22 mouse cellular contexts compared by ENCODE assay signal in genomic region chr16:96443468-96443867, GRCm38 (mm10). TPM values are rescaled to one million over a fixed set of nuclear protein-coding genes. Genes with fewer than 3 reads are reported as not detected.
A peak's percentile ranks its signal among the peaks of the same experiment; 100 is the strongest.
DNase-seq lines count a peak whose midpoint lies in the region; ATAC-seq and TF ChIP-seq lines count a peak whose summit lies in the region.
"Had no signal": no experiment of that assay in that cellular context is flagged by ENCODE, and none has a peak within 500 bp of the region (broad histone marks: within the 10 kb centered on the region; RNA-seq: fewer than 3 reads in every experiment).

Gene Itgb2l, minus strand, starts transcription at chr16:96443619.

- no peak for TF ChIP-seq EP300 in liver, postnatal 0 days (IDR thresholded peaks at IDR 0.05; ENCODE audit: low read depth)

- peak within 1 kb of the TSS; percentile 34 for H3K27ac ChIP-seq in liver, postnatal 0 days (ENCODE audit: low read depth)
- H3K27ac ChIP-seq in liver, embryonic 12.5 days, result no peak within 1 kb of the TSS
- peak within 1 kb of the TSS; percentile 73 for H3K27ac ChIP-seq in bone marrow, adult 2 months (ENCODE audit: control insufficient read depth, insufficient read depth, low read depth, low read length, poor library complexity)
- H3K27ac ChIP-seq in thymus, adult 2 months (ENCODE audit: control insufficient read depth, insufficient read depth, low read length), result no peak within 1 kb of the TSS
- H3K27ac ChIP-seq: embryonic facial prominence, embryonic 15.5 days; forebrain, embryonic 12.5 days; heart, embryonic 13.5 days; hindbrain, embryonic 10.5 days; hindbrain, embryonic 15.5 days had no signal

- DNase-seq in liver, postnatal 0 days, result no peak
- no peak for DNase-seq in heart, adult 9 months (ENCODE audit: low spot score in 2 of 2)
- DNase-seq in heart, postnatal 25 days (ENCODE audit: low spot score), result no peak
- DNase-seq in thymus, adult 2 months, result no peak
- DNase-seq: adrenal gland, postnatal 10 days; cerebellum, adult 11-12 months; cerebellum, adult 9-10 months; cerebellum, postnatal 36 days; gastrocnemius, postnatal 14 days had no signal

- WGBS in liver, postnatal 0 days (ENCODE audit: insufficient replicate concordance), result 45% methylated on average over 2 of the region's 2 CpGs
- 43% methylated on average over 2 of the region's 2 CpGs for WGBS in liver, embryonic 12.5 days (ENCODE audit: insufficient replicate concordance)
- 7% methylated on average over 2 of the region's 2 CpGs for WGBS in bone marrow, adult 2 months
- 30% methylated on average over 2 of the region's 2 CpGs for WGBS in thymus, adult 2 months

- H3K27me3 ChIP-seq in liver, postnatal 0 days (ENCODE audit: insufficient read depth, low read length), result no peaks in the 10 kb centered on the region
- no peaks in the 10 kb centered on the region for H3K27me3 ChIP-seq in liver, embryonic 12.5 days (replicated peaks)
- no peaks in the 10 kb centered on the region for H3K27me3 ChIP-seq in thymus, adult 2 months (ENCODE audit: control insufficient read depth, insufficient read depth, low read length)
- H3K27me3 ChIP-seq: embryonic facial prominence, embryonic 15.5 days; forebrain, embryonic 12.5 days; heart, embryonic 13.5 days; hindbrain, embryonic 15.5 days had no signal

- H3K4me1 ChIP-seq in liver, postnatal 0 days (ENCODE audit: insufficient read depth), result no peaks in the 10 kb centered on the region
- H3K4me1 ChIP-seq in liver, embryonic 12.5 days, result no peaks in the 10 kb centered on the region
- peaks cover 1% of the 10 kb centered on the region; the same call in 1 of the 2 replicates for H3K4me1 ChIP-seq in bone marrow, adult 2 months (ENCODE audit: control insufficient read depth, insufficient read depth, low read length)
- H3K4me1 ChIP-seq in thymus, adult 2 months (replicated peaks; ENCODE audit: control insufficient read depth, insufficient read depth, low read length), result no peaks in the 10 kb centered on the region
- H3K4me1 ChIP-seq: embryonic facial prominence, embryonic 15.5 days; forebrain, embryonic 12.5 days; heart, embryonic 13.5 days; hindbrain, embryonic 15.5 days had no signal

- no peak for ATAC-seq in liver, postnatal 0 days
- ATAC-seq in liver, embryonic 12.5 days, result no peak
- 0 out of 2 replicates have a peak, but pooled peaks have one; percentile 16 for ATAC-seq in granulocyte monocyte progenitor cell, adult 5-6 weeks (replicated peaks; ENCODE audit: poor library complexity, severe bottlenecking)
- ATAC-seq in megakaryocyte-erythroid progenitor cell, adult 5-6 weeks (replicated peaks; ENCODE audit: low FRiP score, low TSS enrichment, poor library complexity, severe bottlenecking), result 0 out of 2 replicates have a peak, but pooled peaks have one; percentile 23
- ATAC-seq: forebrain, embryonic 16.5 days had no signal

- TF ChIP-seq POLR2A in bone marrow, adult 2 months (IDR thresholded peaks at IDR 0.05; ENCODE audit: borderline replicate concordance, control insufficient read depth, low read depth, low read length), result no peak
- no peak for TF ChIP-seq POLR2A in thymus, adult 2 months (IDR thresholded peaks at IDR 0.05; ENCODE audit: control insufficient read depth, extremely low read depth, insufficient read depth, low read length, poor library complexity)

- H3K4me2 ChIP-seq in liver, postnatal 0 days (ENCODE audit: low read depth, low read length), result peak within 1 kb of the TSS; percentile 32; the same call in 1 of the 2 replicates
- H3K4me2 ChIP-seq in liver, embryonic 12.5 days, result no peak within 1 kb of the TSS
- H3K4me2 ChIP-seq: embryonic facial prominence, embryonic 15.5 days; forebrain, embryonic 12.5 days; heart, embryonic 13.5 days; hindbrain, embryonic 15.5 days had no signal

- no peaks in the 10 kb centered on the region for H3K36me3 ChIP-seq in liver, postnatal 0 days (replicated peaks; ENCODE audit: insufficient read depth, low read length)
- H3K36me3 ChIP-seq in liver, embryonic 12.5 days, result no peaks in the 10 kb centered on the region
- no peaks in the 10 kb centered on the region for H3K36me3 ChIP-seq in thymus, adult 2 months (ENCODE audit: control insufficient read depth, insufficient read depth, low read length)
- H3K36me3 ChIP-seq: embryonic facial prominence, embryonic 15.5 days; forebrain, embryonic 12.5 days; heart, embryonic 13.5 days; hindbrain, embryonic 10.5 days; hindbrain, embryonic 15.5 days had no signal

- no peak for TF ChIP-seq CTCF in liver, postnatal 0 days (IDR thresholded peaks at IDR 0.05; ENCODE audit: low read depth)
- no peak for TF ChIP-seq CTCF in bone marrow, adult 2 months (IDR thresholded peaks at IDR 0.05; ENCODE audit: control insufficient read depth, insufficient read depth, low read length)
- no peak for TF ChIP-seq CTCF in thymus, adult 2 months (IDR thresholded peaks at IDR 0.05; ENCODE audit: borderline replicate concordance, control insufficient read depth, extremely low read depth, insufficient read depth, low read length, poor library complexity)

- peak within 1 kb of the TSS; percentile 11; the same call in 1 of the 2 replicates for H3K9ac ChIP-seq in liver, postnatal 0 days (replicated peaks)
- H3K9ac ChIP-seq in liver, embryonic 12.5 days, result no peak within 1 kb of the TSS
- H3K9ac ChIP-seq: embryonic facial prominence, embryonic 15.5 days; forebrain, embryonic 12.5 days; heart, embryonic 13.5 days; hindbrain, embryonic 15.5 days had no signal

- peak within 1 kb of the TSS; percentile 27 for H3K4me3 ChIP-seq in liver, postnatal 0 days (ENCODE audit: low read depth, low read length)
- H3K4me3 ChIP-seq in liver, embryonic 12.5 days, result no peak within 1 kb of the TSS
- H3K4me3 ChIP-seq in bone marrow, adult 2 months (replicated peaks; ENCODE audit: control insufficient read depth, low read depth, low read length), result peak within 1 kb of the TSS; percentile 71
- no peak within 1 kb of the TSS for H3K4me3 ChIP-seq in thymus, adult 2 months (ENCODE audit: control insufficient read depth, insufficient read depth, low read length)
- H3K4me3 ChIP-seq: embryonic facial prominence, embryonic 15.5 days; forebrain, embryonic 12.5 days; heart, embryonic 13.5 days; hindbrain, embryonic 10.5 days; hindbrain, embryonic 15.5 days had no signal

- intact Hi-C loops in heart, postnatal 25 days (cut with DNase I), result no loop called here

- no peaks in the 10 kb centered on the region for H3K9me3 ChIP-seq in liver, postnatal 0 days (ENCODE audit: low read length)
- no peaks in the 10 kb centered on the region for H3K9me3 ChIP-seq in liver, embryonic 12.5 days (replicated peaks)
- H3K9me3 ChIP-seq: embryonic facial prominence, embryonic 15.5 days; forebrain, embryonic 12.5 days; heart, embryonic 13.5 days; hindbrain, embryonic 10.5 days; hindbrain, embryonic 15.5 days had no signal

RNA-seq across cellular contexts. Expression of gene Itgb2l, which starts in this region (rescaled TPM):
- 8.7 and 10.0 TPM in 2 replicates for polyA plus RNA-seq in liver, postnatal 0 days (2015; fragmentation: Nextera tagmentation; extraction: Ambion mirVana)
- polyA plus RNA-seq in liver, embryonic 12.5 days (2016; fragmentation: Nextera tagmentation; extraction: Ambion mirVana), result 0.57 and 0.69 TPM in 2 replicates
- polyA plus RNA-seq in bone marrow, adult 2 months (2011; ENCODE audit: insufficient read depth, insufficient read length, low replicate concordance, missing spikeins), result 17.7 and 48.7 TPM in 2 replicates
- 0.60 and 2.8 TPM in 2 replicates for total RNA-seq in granulocyte monocyte progenitor cell, adult 5-6 weeks (2014; fragmentation: Nextera tagmentation)
- total RNA-seq in granulocyte monocyte progenitor cell, adult 5-6 weeks (2017), result 5.6 and 5.7 TPM in 2 replicates
- total RNA-seq in megakaryocyte-erythroid progenitor cell, adult 5-6 weeks (2014; fragmentation: Nextera tagmentation), result 2.0 TPM in 1 of 2 replicates, not detected in the other
- total RNA-seq in megakaryocyte-erythroid progenitor cell, adult 5-6 weeks (2017), result not detected in 2 replicates
- not detected for total RNA-seq in heart, postnatal 25 days (2021)
- 0.53 and 0.85 TPM in 2 replicates for polyA plus RNA-seq in thymus, adult 2 months (2012; rRNA removed)
- total RNA-seq: gastrocnemius, postnatal 14 days; MEL had no signal
- polyA plus RNA-seq: forebrain, embryonic 12.5 days; forebrain, embryonic 16.5 days; frontal cortex, adult 2 months; heart, embryonic 13.5 days; heart, postnatal 0 days; hindbrain, embryonic 10.5 days had no signal

Comparison
In these comparisons a context has a peak if more than half of its experiments do, and no peak if none do; other contexts are left out.
1. H3K27ac ChIP-seq: peak in liver, postnatal 0 days (single experiment) and bone marrow, adult 2 months (single experiment); none in liver, embryonic 12.5 days (single experiment) and thymus, adult 2 months (single experiment).
2. H3K4me3 ChIP-seq: peak in liver, postnatal 0 days (single experiment) and bone marrow, adult 2 months (single experiment); none in liver, embryonic 12.5 days (single experiment) and thymus, adult 2 months (single experiment).
3. ATAC-seq: peak in granulocyte monocyte progenitor cell, adult 5-6 weeks (single experiment) and megakaryocyte-erythroid progenitor cell, adult 5-6 weeks (single experiment); none in liver, postnatal 0 days (single experiment) and liver, embryonic 12.5 days (single experiment).